Mouse (Mus musculus): ENCODE results near the gene Tnfrsf8.
"Not testable (repeated sequence)": the region's sequence is repeated elsewhere in the genome, so short reads cannot be mapped to it uniquely, and the experiment has no call there.

Tnfrsf8 gene

GRCm38 (mm10) chr4:145314836-145315467 is at the start of gene Tnfrsf8:
Gene Tnfrsf8 (minus strand): TSS chr4:145315164.
- CTCF ChIA-PET, result interaction anchor here in 3 of 4 experiments (0.6 to 1.4 kb wide), 6 partner anchors 9 to 424 kb away, joined by 3 to 5 read pairs (median 3); no protein-coding TSS in a partner anchor

GRCm38 (mm10) chr4:145361635-145362034 is 46.7 kb upstream of the Tnfrsf8 start:
- CTCF ChIA-PET, result not testable (repeated sequence)
- POLR2A ChIA-PET, result interaction anchor here in 1 of 4 experiments (1.1 to 1.5 kb wide), 4 partner anchors 22 to 61 kb away, joined by 3 to 4 read pairs (median 4); no protein-coding TSS in a partner anchor

More at GRCm38 (mm10) chr4:145314836-145315467, at the start of gene Tnfrsf8:
- POLR2A ChIA-PET, result interaction anchor here in 2 of 4 experiments (0.9 to 2.0 kb wide), 6 partner anchors 8 to 116 kb away, joined by 3 to 6 read pairs (median 4); no protein-coding TSS in a partner anchor

GRCm38 (mm10) chr4:145361065-145361464 is 46.1 kb upstream of the Tnfrsf8 start:
- ChIA-PET POLR2A (interaction anchor here in 1 of 4 experiments (1.0 to 1.5 kb wide), 4 partner anchors 23 to 56 kb away, joined by 3 to 4 read pairs (median 4); no protein-coding TSS in a partner anchor), CTCF (no interaction called here)

- CTCF ChIA-PET, result interaction anchor here in 1 of 4 experiments (0.7 kb wide), 1 partner anchor 37 kb away, joined by 4 read pairs; no protein-coding TSS in a partner anchor
- POLR2A ChIA-PET, result interaction anchor here in 2 of 4 experiments (0.6 to 1.1 kb wide), 5 partner anchors 15 to 473 kb away, joined by 3 to 4 read pairs (median 3); no protein-coding TSS in a partner anchor
Observed at GRCm38 (mm10) chr4:145360567-145360966, 45.6 kb upstream of the Tnfrsf8 start.

GRCm38 (mm10) chr4:145356234-145356633 is 41.3 kb upstream of the Tnfrsf8 start:
- ChIA-PET CTCF (no interaction called here), POLR2A (interaction anchor here in 1 of 4 experiments (1.0 kb wide), 1 partner anchor 13 kb away, joined by 3 read pairs; no protein-coding TSS in a partner anchor)

- POLR2A ChIA-PET, result no interaction called here
Observed at GRCm38 (mm10) chr4:145353855-145354254, 38.9 kb upstream of the Tnfrsf8 start.

GRCm38 (mm10) chr4:145344948-145345347 is 30.0 kb upstream of the Tnfrsf8 start:
- ChIA-PET POLR2A (no interaction called here), CTCF (no interaction called here)

More at GRCm38 (mm10) chr4:145353855-145354254, 38.9 kb upstream of the Tnfrsf8 start:
- CTCF ChIA-PET, result no interaction called here

GRCm38 (mm10) chr4:145341879-145342809 is 27.2 kb upstream of the Tnfrsf8 start:
- CTCF ChIA-PET, result no interaction called here
- POLR2A ChIA-PET, result interaction anchor here in 1 of 4 experiments (0.7 to 1.2 kb wide), 5 partner anchors 14 to 231 kb away, joined by 3 read pairs; no protein-coding TSS in a partner anchor

GRCm38 (mm10) chr4:145337906-145338858 is 23.2 kb upstream of the Tnfrsf8 start:
- ChIA-PET POLR2A (no interaction called here), CTCF (no interaction called here)

GRCm38 (mm10) chr4:145336587-145336986 is 21.6 kb upstream of the Tnfrsf8 start:
- ChIA-PET CTCF (no interaction called here), POLR2A (interaction anchor here in 1 of 4 experiments (0.7 kb wide), 1 partner anchor 174 kb away, joined by 4 read pairs; the partner anchor contains the start of gene Zfp990)

GRCm38 (mm10) chr4:145336019-145336418 is 21.1 kb upstream of the Tnfrsf8 start:
- ChIA-PET POLR2A (interaction anchor here in 2 of 4 experiments (0.7 to 1.1 kb wide), 2 partner anchors 12 to 175 kb away, joined by 3 to 4 read pairs; partner anchors contain the start of gene Zfp990 (in 1 of the 2)), CTCF (interaction anchor here in 1 of 4 experiments (0.6 kb wide), 1 partner anchor 12 kb away, joined by 3 read pairs; no protein-coding TSS in a partner anchor)

GRCm38 (mm10) chr4:145323631-145324030 is 8.7 kb upstream of the Tnfrsf8 start:
- ChIA-PET CTCF (interaction anchor here in 3 of 4 experiments (0.6 to 1.3 kb wide), 7 partner anchors 8 to 168 kb away, joined by 3 to 5 read pairs (median 3); no protein-coding TSS in a partner anchor), POLR2A (interaction anchor here in 2 of 4 experiments (0.6 to 1.4 kb wide), 8 partner anchors 9 to 52 kb away, joined by 3 to 8 read pairs (median 3); partner anchors contain the start of gene Tnfrsf8 (in 1 of the 2))

- POLR2A ChIA-PET, result interaction anchor here in 2 of 4 experiments (0.6 to 1.4 kb wide), 10 partner anchors 8 to 147 kb away, joined by 3 to 8 read pairs (median 3); partner anchors contain the start of gene Tnfrsf8 (in 1 of the 2)
- CTCF ChIA-PET, result interaction anchor here in 3 of 4 experiments (0.6 to 1.3 kb wide), 6 partner anchors 9 to 167 kb away, joined by 3 to 5 read pairs (median 3); no protein-coding TSS in a partner anchor
Observed at GRCm38 (mm10) chr4:145322995-145323627, 8.1 kb upstream of the Tnfrsf8 start.

GRCm38 (mm10) chr4:145322211-145322610 is 7.2 kb upstream of the Tnfrsf8 start:
- ChIA-PET CTCF (interaction anchor here in 2 of 4 experiments (0.6 to 1.2 kb wide), 2 partner anchors 26 to 558 kb away, joined by 3 read pairs; no protein-coding TSS in a partner anchor), POLR2A (interaction anchor here in 1 of 4 experiments (0.6 to 1.1 kb wide), 2 partner anchors 21 to 147 kb away, joined by 3 read pairs; no protein-coding TSS in a partner anchor)

GRCm38 (mm10) chr4:145320624-145321023 is 5.7 kb upstream of the Tnfrsf8 start:
- POLR2A ChIA-PET, result interaction anchor here in 2 of 4 experiments (0.6 to 0.7 kb wide), 2 partner anchors 30 to 184 kb away, joined by 3 to 9 read pairs; no protein-coding TSS in a partner anchor
- CTCF ChIA-PET, result interaction anchor here in 1 of 4 experiments (1.1 kb wide), 1 partner anchor 126 kb away, joined by 3 read pairs; the partner anchor contains the start of gene Vps13d
